Mouse (Mus musculus): ENCODE data around the gene Lct.
"Not testable (repeated sequence)": the region's sequence is repeated elsewhere in the genome, so short reads cannot be mapped to it uniquely, and the experiment has no call there.

Gene Lct

DNA sequence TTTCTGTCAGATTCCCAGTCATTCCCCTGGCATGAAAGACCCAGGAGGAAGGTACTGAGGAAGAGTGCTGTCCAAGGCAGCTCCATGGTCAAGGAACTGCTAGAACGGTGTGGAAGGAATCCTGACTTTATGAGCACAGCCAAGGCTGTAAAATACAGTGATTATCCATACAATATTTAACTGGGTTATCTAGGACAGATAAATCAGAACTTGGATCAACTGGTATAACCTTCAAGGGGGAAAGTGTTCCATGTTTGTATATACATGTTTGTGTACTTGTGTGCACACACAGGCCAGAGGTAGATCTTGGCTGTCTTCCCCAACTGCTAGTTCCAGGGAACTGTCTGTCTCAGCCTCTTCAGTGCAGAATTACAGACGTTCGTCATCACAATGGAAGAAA is at the start of gene Lct:
TSS of gene Lct (minus strand) at position 101 of the 400 bp plus-strand sequence.
- no peak for DNase-seq

DNA sequence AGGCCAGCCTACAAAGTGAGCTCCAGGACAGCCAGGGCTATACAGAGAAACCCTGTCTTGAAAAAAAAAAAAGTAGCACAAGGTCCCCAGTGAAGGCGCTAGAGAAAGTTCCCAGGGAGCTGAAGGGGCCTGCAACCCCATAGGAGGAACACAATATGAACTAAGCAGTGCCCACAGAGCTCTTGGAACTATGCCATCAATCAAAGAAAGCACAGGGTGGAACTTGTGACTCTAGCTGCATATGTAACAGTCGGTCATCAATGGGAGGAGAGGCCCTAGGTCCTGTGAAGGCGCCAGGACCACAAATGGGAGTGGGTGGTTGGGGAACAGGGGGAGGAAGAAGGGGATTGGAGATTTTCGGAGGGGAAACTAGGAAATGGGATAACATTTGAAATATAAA is 48.7 kb upstream of the Lct start:
- DNase-seq, result no peak

DNA sequence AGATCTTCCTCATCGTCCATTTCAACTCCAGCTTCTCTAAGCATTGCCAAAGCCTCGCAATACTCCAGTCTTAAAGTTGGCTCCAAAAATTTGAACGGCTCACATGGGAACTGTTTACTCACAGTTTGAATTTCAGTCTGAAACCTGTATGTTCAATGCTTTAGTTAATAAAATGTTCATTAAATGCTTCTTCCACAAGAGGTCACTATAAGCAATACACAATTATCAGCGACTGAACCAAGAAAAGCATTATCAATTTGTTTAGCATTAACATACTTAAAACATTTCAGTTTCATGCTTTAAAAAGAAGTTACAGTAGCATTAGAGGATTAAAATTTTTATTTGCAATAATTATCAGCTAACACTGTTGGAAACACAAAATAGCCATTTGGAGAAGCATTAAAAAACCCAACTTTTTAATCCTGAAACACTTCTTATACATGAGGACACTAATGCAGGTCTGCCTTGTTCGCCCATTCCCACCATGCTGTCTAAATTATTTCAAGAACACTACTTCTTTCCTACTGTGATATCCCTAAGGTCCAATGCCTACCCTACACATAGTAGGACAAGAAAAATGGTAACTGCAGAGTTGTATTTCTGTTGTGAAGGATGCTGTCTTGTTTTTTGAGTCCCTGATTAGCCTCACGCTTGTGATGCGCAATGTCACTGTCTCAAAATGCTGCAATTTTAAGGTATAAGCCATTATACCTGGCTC is 44.2 kb upstream of the Lct start:
- DNase-seq, result no peak

DNA sequence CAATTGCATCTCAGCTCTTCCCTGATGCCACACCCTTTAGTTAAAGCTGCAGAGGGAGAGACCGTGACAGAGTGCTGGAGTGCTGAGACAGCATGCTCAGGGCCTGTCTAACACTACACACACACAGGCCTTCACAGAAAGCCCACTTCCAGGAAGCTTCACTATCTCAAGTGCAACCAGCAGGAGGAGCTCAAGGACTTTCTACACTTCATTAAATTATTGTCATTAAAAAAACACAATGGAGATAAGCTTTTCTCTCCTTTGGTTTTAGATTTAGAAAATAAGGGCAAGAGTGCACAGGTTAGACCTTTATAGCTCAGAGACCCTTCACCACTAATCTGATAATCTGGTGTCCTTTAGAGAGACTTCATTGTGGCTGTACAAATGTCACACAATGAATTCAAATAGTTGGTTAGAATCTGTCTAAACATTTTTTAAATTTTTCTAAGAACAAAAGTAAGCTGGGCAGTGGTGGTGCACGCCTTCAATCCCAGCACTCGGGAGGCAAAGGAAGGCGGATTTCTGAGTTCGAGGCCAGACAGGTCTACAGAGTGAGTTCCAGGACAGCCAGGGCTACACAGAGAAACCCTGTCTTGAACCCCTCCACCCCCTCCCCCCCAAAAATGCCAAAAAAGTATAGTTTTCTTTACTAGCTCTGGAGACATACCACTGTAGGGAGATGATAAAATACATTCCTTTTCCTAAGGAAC is 40.8 kb upstream of the Lct start:
- DNase-seq, result peak; percentile 66

DNA sequence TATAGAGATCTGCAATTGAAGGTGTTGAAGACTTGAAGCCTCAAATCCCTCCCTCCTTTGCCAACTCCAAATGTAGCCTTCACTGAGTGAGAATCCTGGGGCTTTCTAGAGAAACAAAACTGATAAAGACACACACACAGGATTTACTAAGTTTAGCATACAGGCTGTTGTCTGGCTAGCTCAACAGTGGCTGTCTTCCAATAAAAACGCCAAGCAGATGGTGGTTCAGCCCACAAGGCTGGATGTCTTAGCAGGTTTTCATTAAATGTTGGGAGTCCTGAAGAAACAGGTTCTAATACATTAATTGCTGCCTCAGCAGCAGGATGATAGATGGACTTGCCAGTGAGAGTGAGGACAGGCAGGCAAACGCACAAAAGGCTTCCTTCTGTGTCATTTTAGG is 32.5 kb upstream of the Lct start:
- DNase-seq, result peak; percentile 9

DNA sequence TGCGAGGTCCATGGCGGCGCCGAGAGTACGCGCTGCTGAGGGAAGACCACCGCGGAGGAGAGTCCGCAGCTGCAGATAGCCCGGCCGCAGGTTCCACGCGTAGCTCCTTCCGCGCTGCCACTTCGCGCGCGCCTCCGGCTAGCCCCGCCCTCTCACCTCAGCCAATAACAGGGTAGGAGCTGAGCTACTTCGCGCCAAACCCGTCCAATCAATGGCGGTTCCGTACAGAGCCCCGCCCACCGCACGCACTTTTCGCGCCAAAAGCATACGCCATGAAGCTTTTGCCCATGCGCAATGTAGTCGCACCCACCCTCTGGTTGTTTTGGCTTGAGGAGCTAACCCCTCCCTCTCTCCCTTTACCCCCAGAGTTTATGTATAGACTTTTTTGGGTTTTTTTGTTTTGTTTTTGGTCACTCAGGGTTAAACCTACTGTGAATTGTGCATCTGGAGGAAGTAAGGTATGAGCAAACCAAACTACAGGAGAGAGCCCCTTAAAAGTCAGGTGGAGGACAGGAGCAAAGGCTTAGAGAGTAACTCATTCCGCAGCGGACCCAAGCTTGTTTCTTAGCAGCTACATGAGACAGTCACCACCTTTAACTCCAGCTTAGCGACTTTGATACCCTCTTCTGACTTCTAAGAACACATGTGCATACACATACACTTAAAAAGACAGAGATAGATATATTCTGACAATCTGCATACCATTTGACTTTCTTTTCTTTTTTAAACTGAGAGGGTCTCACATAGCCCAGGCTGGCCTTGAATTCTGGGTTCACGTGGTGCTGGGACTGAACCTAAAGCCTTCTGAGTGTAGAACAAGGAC is 31.6 kb upstream of the Lct start, which contains the start of gene Mcm6:
TSS of gene Mcm6 (minus strand) at position 111 of the 823 bp plus-strand sequence.
- DNase-seq, result peak; percentile 94

DNA sequence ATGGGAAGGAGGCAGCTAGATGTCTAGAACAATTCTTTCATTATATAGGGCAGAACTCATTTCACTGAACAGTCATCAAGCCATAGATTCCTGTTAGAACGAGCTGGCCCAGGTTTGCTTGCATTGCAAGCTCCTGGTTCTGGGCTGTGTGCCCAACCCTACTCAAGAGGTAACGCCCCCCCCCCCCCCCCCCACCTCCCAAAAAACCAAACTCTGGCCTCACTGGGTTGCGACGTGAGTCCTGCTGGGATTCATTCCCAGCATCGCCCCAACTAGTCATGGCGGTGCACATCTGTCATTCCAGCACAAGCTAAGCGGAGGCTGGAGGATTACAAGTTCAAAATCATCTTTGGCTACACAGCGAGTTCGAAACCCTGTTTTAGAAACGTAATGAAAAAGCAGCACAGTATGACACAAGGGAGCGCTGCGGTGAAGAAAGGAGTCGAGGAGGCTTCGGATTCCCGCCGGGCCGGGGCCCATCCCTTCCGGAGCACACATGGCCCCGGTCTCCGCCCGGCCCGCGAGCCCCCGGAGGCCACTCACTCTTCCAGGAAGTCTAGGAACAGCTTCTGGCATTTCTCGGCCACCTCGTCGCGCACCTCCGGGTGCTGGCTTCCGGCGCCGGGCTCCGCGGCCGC is 30.9 kb upstream of the Lct start:
- no peak for DNase-seq

DNA sequence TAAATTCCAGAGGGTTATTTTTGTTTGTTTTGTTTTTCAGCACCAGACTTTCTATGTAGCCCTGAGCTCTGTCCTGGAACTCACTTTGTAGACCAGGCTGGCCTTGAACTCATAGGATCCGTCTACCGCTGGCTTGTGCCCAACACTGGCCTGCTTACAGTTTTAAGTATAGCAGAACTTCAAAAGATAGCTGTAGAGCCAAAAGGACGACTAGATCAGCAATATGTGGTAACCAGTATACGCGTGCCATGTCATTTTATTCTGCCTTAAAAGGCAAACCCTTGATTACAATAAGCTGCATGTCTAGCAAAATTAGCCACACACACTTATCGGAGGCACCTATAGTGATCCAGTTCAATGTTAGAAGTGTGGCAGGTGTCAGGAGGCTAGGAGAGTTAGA is 30.2 kb upstream of the Lct start:
- DNase-seq, result no peak

DNA sequence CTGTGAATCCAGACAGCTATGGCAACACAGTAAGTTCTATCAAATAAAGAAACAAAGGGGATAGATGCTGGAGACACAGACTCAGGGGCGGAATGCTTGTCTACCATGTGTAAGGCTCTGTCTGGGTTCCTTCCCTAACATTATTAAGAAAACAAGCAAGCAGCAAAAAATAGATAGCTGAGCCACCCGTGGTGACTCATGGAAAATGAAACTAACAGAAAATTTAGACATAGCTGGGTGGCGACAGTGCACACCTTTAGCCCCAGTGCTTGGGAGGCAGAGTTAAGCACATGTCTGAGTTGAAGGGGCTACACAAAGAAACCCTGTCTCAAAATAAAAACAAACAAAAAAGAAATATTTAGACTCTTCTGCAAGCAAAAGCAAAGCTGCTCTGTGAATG is 29.3 kb upstream of the Lct start:
- DNase-seq, result no peak

DNA sequence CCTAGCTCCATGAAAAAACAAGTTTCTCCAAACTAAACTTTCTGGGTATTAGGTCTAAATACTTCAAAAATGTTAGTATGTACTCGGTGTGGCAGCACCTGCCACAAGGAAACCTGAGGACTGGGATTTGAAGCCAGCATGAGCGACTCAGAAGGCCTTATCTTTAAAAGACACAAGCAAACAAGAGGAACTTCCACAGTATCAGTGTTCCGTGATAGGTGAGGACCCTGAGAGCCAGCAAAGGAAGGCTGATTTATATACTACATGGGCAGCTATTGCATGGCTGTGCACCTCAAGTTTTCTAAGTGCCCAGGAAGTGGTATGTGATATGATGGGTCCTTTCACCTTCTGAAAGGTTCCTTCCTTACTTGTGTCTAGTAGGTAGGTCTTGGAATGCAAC is 25.0 kb upstream of the Lct start:
- DNase-seq, result no peak

DNA sequence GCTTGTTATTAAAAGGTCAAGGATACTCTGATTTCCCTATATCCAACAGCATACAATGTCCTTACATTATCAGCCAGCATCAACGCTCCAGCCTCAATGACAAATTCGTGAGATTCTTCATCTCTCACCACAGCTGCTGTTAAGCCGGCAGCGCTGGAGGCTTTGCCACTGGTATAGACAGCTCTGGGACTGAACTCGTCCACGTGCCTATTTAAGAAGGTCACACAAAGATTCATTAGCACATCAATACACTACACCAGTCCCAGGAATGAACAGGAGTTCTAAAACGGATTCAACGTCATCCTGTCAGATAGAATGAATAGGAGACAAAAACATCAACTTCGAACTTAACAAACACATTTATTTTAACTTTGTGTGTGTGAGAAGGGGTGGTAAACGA is 16.1 kb upstream of the Lct start:
- no peak for DNase-seq

DNA sequence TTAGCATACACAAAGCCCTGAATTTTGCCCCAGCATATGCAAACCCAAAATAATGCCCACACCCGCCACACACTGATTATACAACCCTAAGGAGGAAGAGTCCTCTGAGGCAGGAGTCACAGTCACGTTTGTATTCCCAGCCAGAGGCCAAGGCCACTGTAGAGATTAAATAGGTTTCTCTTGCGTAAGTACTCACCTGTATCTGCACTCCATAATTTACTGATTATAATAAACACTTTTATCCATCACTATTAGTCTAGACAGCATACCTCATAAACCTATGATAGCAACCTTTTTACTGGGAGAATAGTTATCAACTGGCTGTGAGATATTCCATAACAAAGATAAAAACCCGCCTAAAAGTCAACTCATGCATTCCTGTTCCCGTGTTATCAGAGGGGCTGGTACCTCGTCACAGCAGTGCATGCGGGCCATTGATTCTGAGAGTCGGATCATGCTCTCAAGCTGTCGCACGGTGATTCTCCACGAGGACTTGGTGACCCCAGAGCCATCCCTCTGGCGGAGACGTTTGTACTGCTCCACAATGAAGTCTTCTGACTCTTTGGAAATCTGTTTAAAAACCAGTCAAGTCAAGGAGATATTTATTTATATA is 9.7 kb upstream of the Lct start:
- no peak for DNase-seq

DNA sequence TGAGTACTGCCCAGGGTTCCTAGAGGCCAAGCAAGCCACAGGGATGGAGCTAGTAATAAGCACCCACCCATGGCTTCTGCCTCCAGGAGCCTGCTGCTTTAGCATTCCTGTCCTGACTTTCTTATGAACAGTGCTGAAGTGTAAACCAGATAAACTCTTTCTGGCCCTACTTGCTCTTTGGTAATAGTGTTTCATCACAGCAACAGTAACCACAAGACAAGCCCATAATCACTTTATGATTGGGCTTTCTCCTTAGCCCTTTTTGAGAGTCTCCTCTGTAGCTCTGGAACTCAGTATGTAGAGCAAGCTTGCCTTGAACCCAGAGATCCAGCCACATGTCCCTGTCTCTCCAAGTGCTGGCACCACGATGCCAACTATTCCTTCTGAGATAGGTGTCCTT is 2.2 kb upstream of the Lct start:
- DNase-seq, result no peak

DNA sequence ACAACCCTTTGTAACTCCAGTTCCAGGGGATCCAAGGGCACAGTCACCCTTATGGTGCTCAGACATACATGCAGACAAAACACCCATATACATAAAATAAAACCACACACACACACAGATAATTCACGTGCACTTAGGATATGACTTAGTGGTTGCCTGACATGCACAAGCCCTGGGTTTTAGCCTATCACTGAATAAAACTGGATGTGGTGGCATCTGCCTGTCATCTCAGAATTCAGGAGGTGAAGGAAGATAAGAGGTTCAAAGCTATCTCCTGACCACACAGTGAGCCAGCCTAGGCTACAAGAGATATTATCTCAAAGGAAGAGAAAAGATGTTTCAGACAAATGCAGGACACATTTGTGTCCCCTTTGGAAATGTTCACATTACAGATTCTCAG is 953 bp downstream of the Lct start:
- no peak for DNase-seq

DNA sequence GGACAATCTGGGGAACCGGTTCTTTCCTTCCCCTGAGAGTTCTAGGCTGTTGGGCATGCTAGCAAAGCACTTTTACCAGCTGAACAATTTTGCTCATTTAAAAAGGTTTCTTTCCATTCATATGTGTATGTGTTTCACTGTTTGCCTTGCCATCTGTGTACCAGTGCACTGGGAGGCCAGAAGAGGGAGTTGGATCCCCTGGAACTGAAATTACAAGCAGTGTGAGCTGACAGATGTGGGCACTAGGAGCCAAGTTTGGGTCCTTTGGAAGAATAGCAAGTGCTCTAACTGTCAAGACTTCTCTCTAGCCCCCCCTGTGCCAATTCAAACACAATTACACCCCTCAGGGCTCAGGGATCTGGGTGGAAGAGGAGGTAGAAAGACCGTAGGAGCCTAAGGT is 3.3 kb downstream of the Lct start:
- DNase-seq, result no peak

DNA sequence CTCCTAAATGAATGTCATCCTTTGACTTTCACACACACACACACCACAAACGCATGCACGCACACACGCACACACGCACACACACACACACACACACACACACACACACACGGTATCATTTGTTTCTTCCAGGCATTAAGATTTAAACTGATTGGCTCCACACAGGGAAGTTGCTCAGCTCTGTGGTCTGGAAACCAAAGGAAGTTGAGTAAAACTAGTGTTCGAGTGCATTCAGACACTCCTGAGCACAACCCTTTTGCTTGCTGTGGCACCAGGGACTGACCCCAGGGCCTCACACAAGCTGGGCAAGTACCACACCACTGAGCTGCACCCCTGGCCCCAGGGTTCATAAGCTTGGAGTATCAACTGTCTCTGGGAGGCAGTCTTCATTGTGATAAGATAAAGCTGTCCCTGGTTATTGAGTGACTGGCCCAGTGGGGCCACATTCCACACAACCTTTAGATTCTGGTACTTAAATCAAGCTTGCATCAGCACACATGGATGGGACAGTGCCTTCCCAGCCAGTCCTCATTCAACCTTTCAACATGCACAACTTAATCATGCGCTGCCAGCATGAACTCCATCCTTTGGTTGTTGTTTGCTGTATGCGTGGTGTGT is 5.0 kb downstream of the Lct start:
- DNase-seq, result no peak

DNA sequence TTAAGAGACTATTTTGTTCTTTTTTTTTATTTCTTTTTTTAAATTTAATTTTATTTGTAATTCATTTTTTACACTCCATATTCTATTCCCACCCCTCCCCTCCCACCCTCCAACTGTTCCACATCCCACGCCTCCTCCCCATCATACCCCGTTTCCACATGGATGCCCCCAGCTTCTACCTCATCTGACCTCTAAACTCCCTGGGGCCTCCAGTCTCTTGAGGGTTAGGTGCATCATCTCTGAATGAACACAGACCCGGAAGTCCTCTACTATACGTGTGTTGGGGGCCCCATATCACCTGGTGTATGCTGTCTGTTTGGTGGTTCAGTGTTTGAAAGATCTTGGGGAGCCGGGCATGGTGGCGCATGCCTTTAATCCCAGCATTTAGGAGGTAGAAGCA is 8.9 kb downstream of the Lct start:
- DNase-seq, result not testable (repeated sequence)

DNA sequence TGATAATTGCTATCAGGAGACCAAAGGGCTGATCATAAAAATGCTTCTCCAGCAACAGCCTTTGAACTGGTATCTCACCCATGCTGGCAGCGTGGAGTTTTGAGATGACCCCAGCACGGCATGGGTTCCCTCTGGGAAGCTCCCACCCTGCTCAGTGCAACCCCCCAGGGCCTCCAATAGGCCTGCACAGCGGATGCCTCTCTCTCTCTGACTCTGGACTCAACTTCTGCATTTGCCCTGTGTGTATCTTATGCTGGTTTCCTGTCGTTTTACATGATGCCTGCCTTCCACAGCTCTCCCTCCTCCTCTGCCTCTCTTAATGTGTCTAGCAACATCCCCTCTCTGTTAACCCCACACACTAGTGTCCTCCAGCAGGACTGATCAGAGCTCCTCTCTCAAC is 13.5 kb downstream of the Lct start:
- no peak for DNase-seq

DNA sequence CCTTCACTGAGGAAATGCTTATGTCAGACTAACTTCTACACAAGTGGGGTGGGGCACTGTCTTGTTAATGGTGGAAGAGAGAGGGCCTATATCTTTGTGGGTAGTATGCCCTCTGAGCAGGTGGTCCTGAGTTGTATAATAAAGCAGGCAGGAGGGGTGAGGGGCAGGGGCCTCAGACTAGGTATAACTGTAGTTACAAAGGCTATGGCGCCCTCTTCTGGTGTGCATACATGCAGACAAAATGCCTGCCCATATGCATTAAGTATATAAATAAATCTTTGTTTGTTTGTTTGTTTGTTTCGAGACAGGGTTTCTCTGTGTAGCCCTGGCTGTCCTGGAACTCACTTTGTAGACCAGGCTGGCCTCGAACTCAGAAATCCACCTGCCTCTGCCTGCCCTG is 19.1 kb downstream of the Lct start:
- no peak for DNase-seq

DNA sequence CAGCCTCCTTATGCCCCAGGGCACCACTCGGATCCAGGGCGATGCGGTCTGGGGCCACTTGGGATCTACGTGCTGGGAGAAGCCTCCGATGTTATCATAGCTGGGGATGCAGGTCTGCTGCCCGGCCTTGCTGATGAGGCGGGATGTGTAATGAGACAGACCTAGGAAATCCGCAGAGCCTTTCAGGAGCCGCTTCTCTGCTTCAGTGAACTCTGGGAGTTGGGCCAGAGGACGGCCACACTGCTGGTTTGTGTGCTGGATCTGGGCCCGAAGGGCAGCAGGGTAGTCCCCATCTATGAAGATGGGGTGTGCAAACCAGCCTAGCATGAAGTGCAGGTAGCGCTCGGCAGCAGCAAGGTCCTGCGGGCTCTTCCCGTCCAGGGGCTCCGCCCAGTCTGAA is 24.2 kb downstream of the Lct start:
- DNase-seq, result peak; percentile 15

DNA sequence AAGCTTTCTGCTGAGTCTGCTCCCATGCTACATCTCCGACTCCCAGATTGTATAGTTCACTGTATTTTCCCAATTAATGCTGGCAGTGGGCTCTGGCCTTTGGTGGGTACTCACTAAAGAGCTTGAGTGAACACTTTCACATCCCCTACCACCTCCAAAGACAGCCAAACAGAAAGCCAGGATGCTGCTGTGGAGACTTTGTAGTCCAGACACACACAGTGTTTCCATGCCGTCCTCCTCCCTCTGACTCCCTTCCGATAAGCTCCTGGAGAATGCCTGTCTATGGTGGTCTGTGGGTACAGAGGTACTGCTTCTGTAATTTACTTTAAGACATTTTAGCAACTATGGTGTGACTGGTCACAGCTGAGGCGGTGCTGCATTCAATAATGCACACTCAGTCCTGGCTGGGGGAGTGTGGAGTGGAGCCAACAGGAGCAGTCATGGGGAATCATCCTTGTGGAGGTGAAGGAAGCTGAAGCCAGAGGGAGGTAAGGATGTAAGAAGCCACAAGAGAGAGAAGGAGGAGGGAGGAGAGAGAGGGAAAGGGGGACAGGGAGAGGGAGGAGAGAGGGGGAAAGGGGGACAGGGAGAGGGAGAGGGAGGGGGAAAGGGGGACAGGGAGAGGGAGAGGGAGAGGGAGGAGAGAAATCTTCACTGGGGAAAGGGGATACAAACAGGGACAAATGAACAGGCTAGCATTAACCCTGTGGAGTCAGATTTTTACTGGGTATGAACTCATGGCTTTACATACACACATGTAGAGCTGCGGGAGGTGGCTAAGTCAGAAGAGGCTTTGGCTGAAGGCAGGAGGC is 32.2 kb downstream of the Lct start:
- no peak for DNase-seq

DNA sequence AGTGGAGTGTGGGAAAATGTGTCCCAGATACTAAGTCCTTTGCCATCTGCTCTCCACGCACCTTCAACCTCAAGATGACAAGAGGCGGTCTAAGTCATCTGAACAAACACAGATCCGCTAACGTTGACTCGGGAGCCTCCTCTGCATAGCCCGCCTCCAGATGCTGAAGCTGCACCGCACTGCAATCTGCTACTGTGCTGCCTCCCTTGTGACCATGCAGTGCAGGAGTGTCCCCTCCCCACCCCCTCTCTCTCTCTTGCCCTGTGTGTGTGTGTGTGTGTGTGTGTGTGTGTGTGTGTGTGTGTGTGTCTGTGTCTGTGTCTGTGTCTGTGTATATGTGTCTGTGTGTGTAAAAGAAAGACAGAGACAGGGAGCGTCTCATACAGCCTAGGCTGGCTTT is 32.8 kb downstream of the Lct start:
- no peak for DNase-seq
